Mouse (Mus musculus) kidney, adult 2 months (tissue): ENCODE results near the gene Vwa8.

ENCODE experiments used
- CTCF ChIP-seq: fragments of 200-500 bp; conservative IDR thresholded peaks from 2 replicates; pipeline ENCODE4 v1.5.1; 2011; ENCODE audit warnings: low read depth, mild to moderate bottlenecking, control low read depth, low read length, moderate library complexity, mixed read lengths; ENCODE audit not compliant: insufficient read depth, insufficient read length
- POLR2A ChIP-seq: fragments of 200-500 bp; IDR thresholded peaks from one replicate; pipeline ENCODE4 v1.6.1; 2011; ENCODE audit warnings: low read depth, low read length, control low read depth

DNA sequence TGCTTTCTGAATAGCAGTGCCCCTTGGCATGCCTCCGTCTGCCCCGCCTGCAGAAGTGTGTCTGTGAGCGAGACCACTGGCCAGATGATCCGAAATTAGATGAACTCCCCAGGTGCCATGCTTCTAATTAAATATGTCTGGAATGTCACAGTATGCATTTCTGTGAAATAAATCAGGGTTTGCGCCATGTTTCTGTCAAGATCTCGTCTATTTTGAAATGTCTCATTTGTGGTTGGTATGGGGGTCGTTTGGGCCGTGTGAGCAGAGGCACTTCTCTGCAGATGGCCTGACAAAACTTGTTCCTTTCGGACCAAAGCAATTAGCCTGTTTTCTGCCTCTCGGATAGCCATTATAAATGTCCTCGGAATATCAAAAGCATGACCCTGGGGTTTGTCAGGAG, 306.1 kb downstream of the Vwa8 start:
- TF ChIP-seq POLR2A, result no peak
- no peak for TF ChIP-seq CTCF
